Mouse (Mus musculus) embryonic facial prominence, embryonic 14.5 days (tissue): ENCODE measurements around the gene Neu3. TPM values are rescaled to one million over a fixed set of nuclear protein-coding genes. Genes with fewer than 3 reads are reported as not detected.

ENCODE experiments used
- ATAC-seq: fragments of 200-750 bp; cut with Nextera tagmentation; 2 replicates; pipeline ENCODE4 v1.8.0; 2017; ENCODE audit warnings: low read depth, moderate number of reproducible peaks, moderate TSS enrichment
- DNase-seq: peaks from one replicate; pipeline ENCODE4 v3.0.0-alpha.2; 2015; ENCODE audit warnings: low spot score
- H3K27ac ChIP-seq: fragments of 300-500 bp; sonication (generic); replicated peaks from 2 replicates; pipeline ENCODE4 v1.5.1; 2014; ENCODE audit warnings: low read depth, mild to moderate bottlenecking, low read length, moderate library complexity
- H3K27me3 ChIP-seq: fragments of 300-500 bp; sonication (generic); replicated peaks from 2 replicates; pipeline ENCODE4 v1.6.1; 2014; ENCODE audit warnings: low read length; ENCODE audit not compliant: control insufficient read depth, insufficient read depth
- H3K36me3 ChIP-seq: fragments of 300-500 bp; sonication (generic); 2 replicates; pipeline ENCODE4 v1.6.1; 2014; ENCODE audit warnings: low read length, mixed read lengths; ENCODE audit not compliant: control insufficient read depth, insufficient read depth
- H3K4me1 ChIP-seq: fragments of 300-500 bp; sonication (generic); 2 replicates; pipeline ENCODE4 v1.6.1; 2014; ENCODE audit warnings: antibody characterized with exemption, low read length; ENCODE audit not compliant: control insufficient read depth, insufficient read depth
- H3K4me2 ChIP-seq: fragments of 300-500 bp; sonication (generic); 2 replicates; pipeline ENCODE4 v1.6.1; 2014; ENCODE audit warnings: low read depth, mild to moderate bottlenecking, low read length, moderate library complexity, mixed read lengths
- H3K4me3 ChIP-seq: fragments of 300-500 bp; sonication (generic); 2 replicates; pipeline ENCODE4 v1.5.1; 2014; ENCODE audit warnings: low read depth, mild to moderate bottlenecking, low read length
- H3K9ac ChIP-seq: fragments of 300-500 bp; sonication (generic); 2 replicates; pipeline ENCODE4 v1.6.1; 2014; ENCODE audit warnings: low read depth, mild to moderate bottlenecking, low read length, moderate library complexity, mixed read lengths
- H3K9me3 ChIP-seq: fragments of 300-500 bp; sonication (generic); 2 replicates; pipeline ENCODE4 v1.6.1; 2016; ENCODE audit warnings: low read length; ENCODE audit not compliant: control insufficient read depth
- WGBS: fragments of 180-500 bp; shearing (Covaris S2); extraction: QIAGEN DNeasy Blood & Tissue Kit; methylation state at CpG from one replicate; pipeline ENCODE4 v1.1.7; 2014; 5-methylcytosine and 5-hydroxymethylcytosine counted together
- polyA plus RNA-seq: library from polyadenylated mRNA; unstranded; fragments of >200 nt; fragmentation: Nextera tagmentation; extraction: Ambion mirVana; gene quantifications from 2 replicates; pipeline ENCODE4 v1.2.1, GENCODE M21; 2014

The Neu3 gene
- polyA plus RNA-seq, 1 experiment from 2014 or later = 1.9 TPM

GRCm38 (mm10) chr7:99781385-99781784 is 46.8 kb downstream of the Neu3 start:
- no peaks in the 10 kb centered on the region for H3K4me1 ChIP-seq

GRCm38 (mm10) chr7:99763207-99763606 is 65.0 kb downstream of the Neu3 start, which contains the start of gene Olfr521:
Gene Olfr521 (plus strand): TSS chr7:99763507.
- WGBS = 89% methylated on average over 2 of the region's 2 CpGs
- Histone ChIP-seq H3K9ac (no peak within 1 kb of the TSS), H3K27ac (no peak within 1 kb of the TSS), H3K27me3 (no peaks in the 10 kb centered on the region), H3K9me3 (peaks cover 28% of the 10 kb centered on the region), H3K36me3 (no peaks in the 10 kb centered on the region), H3K4me3 (no peak within 1 kb of the TSS), H3K4me2 (no peak within 1 kb of the TSS), H3K4me1 (no peaks in the 10 kb centered on the region)
- no peak for DNase-seq
- no peak for ATAC-seq

More at GRCm38 (mm10) chr7:99781385-99781784, 46.8 kb downstream of the Neu3 start:
- no peak for DNase-seq
- ATAC-seq = no peak
- Histone ChIP-seq H3K4me3 (no peak overlapping the region), H3K27ac (no peak overlapping the region), H3K4me2 (no peak overlapping the region), H3K36me3 (no peaks in the 10 kb centered on the region), H3K9ac (no peak overlapping the region), H3K27me3 (no peaks in the 10 kb centered on the region), H3K9me3 (no peaks in the 10 kb centered on the region)
- 76% methylated on average over 5 of the region's 5 CpGs for WGBS

Other genes starting within 250 kb of the Neu3 start
- gene Tpbgl, start 201.3 kb downstream of the Neu3 start, polyA plus RNA-seq = 2.0 and 2.5 TPM in 2 replicates
- gene Slco2b1, start 117.1 kb downstream of the Neu3 start, polyA plus RNA-seq = 3.9 TPM in 2 replicates
- gene Olfr520, start 98.1 kb downstream of the Neu3 start, polyA plus RNA-seq = not detected in 2 replicates
- gene Olfr521, start 64.9 kb downstream of the Neu3 start, polyA plus RNA-seq = not detected in 2 replicates
- gene Xrra1, start 30.7 kb upstream of the Neu3 start, polyA plus RNA-seq = 0.42 and 0.55 TPM in 2 replicates
- 290 and 303 TPM in 2 replicates for gene Spcs2, start 35.0 kb upstream of the Neu3 start, polyA plus RNA-seq
- 5.9 and 6.4 TPM in 2 replicates for gene Rnf169, start 152.0 kb upstream of the Neu3 start, polyA plus RNA-seq
- gene Chrdl2, start 177.8 kb upstream of the Neu3 start, polyA plus RNA-seq = 1.9 and 2.0 TPM in 2 replicates